Mouse (Mus musculus) heart, adult 2 months (tissue): ENCODE data around the gene Anks1b.

Source experiments
- CTCF ChIP-seq: fragments of 200-600 bp; IDR thresholded peaks from 2 replicates; pipeline ENCODE4 v1.8.1; 2022; ENCODE audit warnings: antibody characterized with exemption, mild to moderate bottlenecking, moderate library complexity
- EP300 ChIP-seq: fragments of 200-500 bp; IDR thresholded peaks from 2 replicates; pipeline ENCODE4 v1.6.1; 2011; ENCODE audit warnings: low read depth, low read length, control low read depth; ENCODE audit not compliant: insufficient read depth

DNA sequence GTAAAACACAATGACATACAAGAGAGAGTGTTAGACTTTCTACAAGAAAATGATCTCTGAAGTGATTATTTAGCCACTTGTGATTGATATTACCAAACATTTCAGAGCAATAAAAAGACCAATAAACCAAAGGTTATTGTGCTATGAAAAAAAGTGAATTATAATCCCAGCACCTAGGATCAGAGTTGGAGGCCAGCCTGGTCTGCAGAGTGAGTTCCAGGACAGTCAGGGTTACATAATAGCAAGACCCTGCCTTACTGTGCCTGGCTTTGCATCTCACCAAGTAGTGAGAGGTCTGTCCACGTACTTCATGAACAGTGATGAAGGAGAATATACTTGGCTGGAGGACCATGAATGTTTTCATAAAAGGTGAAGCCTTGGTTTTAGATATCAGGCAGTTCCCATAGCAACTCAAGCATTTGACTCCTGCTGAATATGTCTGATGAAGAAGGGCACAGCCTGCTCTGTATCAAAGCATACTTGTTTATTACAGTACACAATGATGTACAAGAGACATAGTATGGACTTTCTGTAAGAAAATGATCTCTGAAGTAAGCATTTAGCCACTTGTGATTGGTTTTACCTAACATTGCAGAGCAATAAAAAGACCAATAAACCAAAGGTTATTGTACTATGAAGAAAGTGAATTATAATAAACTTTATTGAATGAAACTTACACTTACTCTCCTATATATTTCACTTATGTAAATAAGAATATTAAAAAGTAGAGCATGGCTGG, 484.0 kb downstream of the Anks1b start:
- TF ChIP-seq CTCF (no peak), EP300 (no peak)
